Mouse (Mus musculus) c-Kit-positive CD71-positive TER-119-negative erythroid progenitor cells, embryonic 14.5 days (primary cell): ENCODE measurements around the gene Decr2.
"Not testable (repeated sequence)": the region's sequence is repeated elsewhere in the genome, so short reads cannot be mapped to it uniquely, and the experiment has no call there.

Experiments used
- DNase-seq: peaks from one replicate; pipeline ENCODE4 v3.0.0-alpha.2; 2013; ENCODE audit warnings: low read depth

The Decr2 gene

DNA sequence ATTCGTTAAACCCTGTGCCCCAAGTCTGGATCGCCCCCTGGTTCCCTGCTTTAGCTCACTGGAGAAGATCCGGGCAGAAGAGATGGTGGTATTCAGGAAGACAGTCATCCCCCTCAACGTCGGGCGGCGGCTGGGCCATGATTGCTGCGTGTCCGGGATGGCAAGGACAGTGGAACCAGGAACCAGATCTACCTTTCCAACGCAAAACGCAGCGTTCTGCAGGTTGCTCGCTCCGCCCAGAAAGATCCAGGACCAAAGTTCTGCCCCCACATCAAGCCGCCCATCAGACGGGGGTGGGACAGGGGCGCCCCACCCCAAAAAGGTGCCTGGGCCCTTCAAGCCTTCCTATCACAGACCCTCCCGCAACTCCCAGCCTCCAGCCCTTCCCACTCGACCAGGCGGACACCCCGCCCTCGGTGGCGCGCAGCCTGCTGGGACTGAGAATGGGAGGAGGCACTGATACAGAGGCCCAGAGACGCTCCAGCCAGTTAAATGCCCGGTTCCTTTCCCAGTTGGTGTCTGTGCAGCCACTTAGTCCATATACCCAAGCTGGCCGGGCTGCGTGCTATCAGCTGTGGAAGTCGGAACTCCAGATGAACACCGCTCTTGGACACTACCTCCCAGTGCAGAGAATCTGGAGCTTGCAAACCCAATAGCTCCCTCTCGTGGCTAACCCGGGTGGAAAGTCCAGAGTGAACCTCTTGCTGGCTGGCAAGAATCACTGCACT is at the start of gene Decr2:
Gene Decr2 (minus strand): TSS at position 433 of the 728 bp plus-strand sequence.
- peak; percentile 86 for DNase-seq

DNA sequence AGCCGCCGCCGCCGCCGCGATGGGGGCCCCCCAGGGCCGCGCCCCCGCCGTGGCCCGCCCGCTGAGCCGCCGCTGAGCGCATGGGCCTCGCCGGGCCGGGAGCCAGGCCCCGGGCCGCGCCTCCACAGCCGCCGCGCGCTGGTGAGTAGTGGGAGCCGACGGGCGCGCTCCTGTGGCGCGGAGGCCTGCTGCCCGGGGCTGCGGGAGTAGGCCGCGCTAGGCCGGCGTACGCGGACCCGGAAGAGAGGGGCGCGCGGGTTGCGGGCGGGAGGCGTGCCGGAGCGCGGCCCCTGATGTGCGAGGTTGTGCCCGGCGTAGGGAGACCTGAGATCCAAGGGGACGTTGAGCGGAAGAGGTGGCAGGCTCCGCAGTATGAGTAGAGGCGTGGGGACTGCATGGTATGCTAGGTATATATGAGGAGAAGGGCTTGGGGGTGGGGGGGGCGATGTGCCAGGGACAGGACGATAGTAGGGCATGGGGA is 48.8 kb upstream of the Decr2 start:
- DNase-seq, result no peak

GRCm38 (mm10) chr17:26138239-26138836 is 48.2 kb upstream of the Decr2 start, which contains the start of gene Axin1:
Gene Axin1, plus strand, starts transcription at chr17:26138688.
- DNase-seq, result peak; percentile 93

GRCm38 (mm10) chr17:26137751-26138130 is 47.6 kb upstream of the Decr2 start:
- DNase-seq, result no peak

GRCm38 (mm10) chr17:26137106-26137750 is 47.1 kb upstream of the Decr2 start:
- DNase-seq, result no peak

DNA sequence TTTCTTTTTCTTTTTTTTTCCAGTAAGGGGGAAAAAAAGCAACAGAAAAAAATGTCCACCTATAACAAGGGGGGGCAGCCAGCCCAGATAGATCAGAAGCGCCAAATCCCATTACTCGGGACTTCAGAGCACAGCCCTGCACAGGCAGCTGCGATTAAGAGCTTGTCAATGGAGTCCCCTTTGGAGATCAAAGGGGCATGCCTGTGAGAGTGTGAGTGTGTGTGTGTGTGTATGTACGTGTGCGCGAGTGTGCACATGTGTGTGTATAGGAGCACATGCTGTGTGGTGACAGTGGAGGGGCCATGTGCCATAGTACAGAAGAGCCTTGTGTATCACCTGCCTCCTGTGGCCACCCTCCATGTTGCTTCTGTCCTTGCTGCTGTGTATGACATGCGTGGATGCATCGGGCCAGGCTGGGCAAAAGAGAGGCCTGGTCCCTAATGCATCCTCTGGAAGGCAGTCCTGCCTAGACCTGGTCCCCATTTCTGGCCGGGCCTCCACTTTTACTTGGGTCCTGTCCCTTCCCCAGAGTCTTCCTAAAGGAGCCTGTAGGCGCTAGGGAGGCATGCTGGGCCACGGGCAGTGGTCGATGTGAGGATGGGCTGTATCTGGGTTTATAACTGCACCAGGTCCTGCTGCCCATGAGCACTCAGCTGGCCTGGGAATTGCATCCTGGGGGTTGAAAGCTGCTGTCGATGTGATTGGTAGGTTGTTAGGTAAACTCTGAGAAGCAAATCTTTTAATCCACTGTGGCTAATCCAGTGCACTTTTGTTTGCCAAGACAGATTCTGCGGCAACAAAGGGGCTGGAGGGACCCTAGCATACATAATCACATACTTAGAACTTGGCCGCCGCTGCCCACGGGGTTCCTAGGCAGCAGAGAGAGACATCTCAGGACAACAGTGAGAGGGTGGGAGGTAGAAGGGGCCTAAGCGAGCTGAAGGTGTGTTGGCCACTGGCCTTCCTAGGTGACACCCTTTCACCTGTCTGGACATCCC is 42.0 kb upstream of the Decr2 start:
- no peak for DNase-seq

DNA sequence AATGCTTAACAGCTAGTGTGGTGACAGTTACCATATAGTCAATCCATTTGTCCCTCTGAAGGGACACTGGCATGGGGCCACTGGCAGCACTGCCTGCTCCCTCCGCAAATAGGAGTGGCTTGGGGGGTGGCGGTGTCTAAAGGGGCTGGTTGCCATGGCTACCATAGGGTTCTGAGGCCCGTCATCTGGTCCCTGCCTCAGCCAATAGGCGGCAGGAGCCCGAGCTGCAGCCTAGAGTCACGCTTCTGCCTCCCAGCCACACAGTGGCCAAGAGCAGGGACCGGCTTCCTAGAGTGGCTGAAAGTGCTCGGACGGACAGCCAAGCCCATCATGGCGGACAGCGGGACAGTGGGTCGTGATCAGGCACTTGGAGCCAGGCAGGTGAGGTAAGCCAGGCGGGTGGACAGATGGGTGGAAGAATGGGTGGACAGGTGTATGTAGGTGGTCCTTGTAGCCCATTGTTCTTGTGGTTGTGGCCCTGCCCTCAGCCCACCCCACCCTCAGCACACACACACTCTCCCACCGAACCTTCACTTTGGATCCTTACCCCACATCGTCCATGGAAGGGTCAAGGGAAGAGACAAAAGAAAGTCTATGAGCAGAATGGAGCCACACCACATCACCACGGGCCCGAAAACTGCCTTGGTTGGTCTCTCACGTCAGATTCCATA is 41.1 kb upstream of the Decr2 start:
- no peak for DNase-seq

- DNase-seq, result no peak
Observed at GRCm38 (mm10) chr17:26125226-26125625, 35.1 kb upstream of the Decr2 start.

DNA sequence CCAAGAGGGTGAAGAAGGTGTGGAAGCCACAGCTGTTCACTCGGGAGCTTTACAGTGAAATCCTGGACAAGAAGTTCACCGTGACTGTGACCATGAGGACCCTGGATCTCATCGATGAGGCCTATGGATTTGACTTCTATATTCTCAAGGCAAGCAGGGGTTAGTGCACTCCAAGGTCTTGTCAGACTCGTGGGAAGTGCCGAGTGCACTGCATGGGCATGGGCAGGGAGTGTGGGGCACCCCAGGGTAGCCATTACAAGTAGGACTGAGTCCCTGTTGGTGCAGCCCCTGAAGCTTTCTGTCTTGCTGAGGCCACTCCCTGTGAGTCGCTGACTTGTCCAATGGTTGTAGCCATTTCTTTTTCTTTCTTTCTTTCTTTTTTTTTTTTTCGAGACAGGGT is 34.4 kb upstream of the Decr2 start:
- no peak for DNase-seq

GRCm38 (mm10) chr17:26123267-26123684 is 33.1 kb upstream of the Decr2 start, which contains the start of gene Mrpl28:
Gene Mrpl28, plus strand, starts transcription at chr17:26123500.
- DNase-seq, result peak; percentile 96

- DNase-seq, result no peak
Observed at GRCm38 (mm10) chr17:26122431-26123140, 32.4 kb upstream of the Decr2 start.

- peak; percentile 55 for DNase-seq
Observed at GRCm38 (mm10) chr17:26119766-26120710, 29.9 kb upstream of the Decr2 start.

- no peak for DNase-seq
Observed at GRCm38 (mm10) chr17:26116503-26117258, 26.5 kb upstream of the Decr2 start.

- no peak for DNase-seq
Observed at GRCm38 (mm10) chr17:26115956-26116487, 25.9 kb upstream of the Decr2 start.

DNA sequence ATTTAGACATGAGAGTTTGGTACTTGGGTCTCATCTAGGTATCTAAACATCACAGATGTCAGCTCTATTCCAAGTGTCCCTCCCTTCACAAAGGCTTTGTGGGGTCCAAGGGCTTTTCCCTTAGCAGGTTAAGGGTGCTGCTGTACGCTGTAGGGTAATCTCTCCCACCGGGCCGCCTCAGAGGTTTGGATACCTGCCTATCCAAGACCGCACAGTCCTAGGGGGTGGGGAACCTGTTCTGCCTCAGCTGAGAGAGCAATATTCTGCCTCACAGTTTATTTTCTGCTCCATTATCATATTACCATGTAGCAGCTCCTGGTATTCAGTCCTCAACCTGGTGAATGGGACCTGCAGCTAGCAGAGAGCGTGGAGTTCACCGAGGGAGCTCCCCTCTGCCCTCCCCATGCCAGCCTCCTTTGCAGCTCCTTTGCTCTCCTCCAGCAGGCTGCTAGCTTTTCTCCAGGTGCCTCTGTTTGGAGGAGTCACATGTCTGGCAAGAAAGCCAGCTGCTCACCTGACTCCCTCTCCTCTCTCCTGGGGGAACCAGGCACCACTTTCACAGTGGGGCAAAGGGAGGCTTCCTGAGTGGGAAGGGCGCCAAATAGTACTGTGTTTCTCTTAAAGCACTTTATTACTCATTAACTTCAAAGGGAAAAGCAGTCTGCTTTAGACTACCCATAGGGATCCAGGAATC is 25.2 kb upstream of the Decr2 start:
- no peak for DNase-seq

GRCm38 (mm10) chr17:26114461-26114860 is 24.3 kb upstream of the Decr2 start:
- DNase-seq, result not testable (repeated sequence)

- no peak for DNase-seq
Observed at GRCm38 (mm10) chr17:26114061-26114460, 23.9 kb upstream of the Decr2 start.
